Mouse (Mus musculus) forebrain, embryonic 16.5 days (tissue): Measurements from ENCODE around the gene Mmgt2. TPM values are rescaled to one million over a fixed set of nuclear protein-coding genes. Genes with fewer than 3 reads are reported as not detected.

ENCODE experiments used
- ATAC-seq: fragments of 200-750 bp; cut with Nextera tagmentation; 2 replicates; pipeline ENCODE4 v1.8.0; 2017; ENCODE audit warnings: mild to moderate bottlenecking, moderate library complexity
- H3K27ac ChIP-seq: fragments of 300-500 bp; sonication (generic); 2 replicates; pipeline ENCODE4 v1.5.1; 2014; ENCODE audit warnings: low read length, control low read depth
- H3K27me3 ChIP-seq: fragments of 300-500 bp; sonication (generic); replicated peaks from 2 replicates; pipeline ENCODE4 v1.6.1; 2014; ENCODE audit warnings: low read length; ENCODE audit not compliant: control insufficient read depth, insufficient read depth
- H3K36me3 ChIP-seq: fragments of 300-500 bp; sonication (generic); 2 replicates; pipeline ENCODE4 v1.6.1; 2014; ENCODE audit not compliant: control insufficient read depth, insufficient read depth
- H3K4me1 ChIP-seq: fragments of 300-500 bp; sonication (generic); replicated peaks from 2 replicates; pipeline ENCODE4 v1.6.1; 2014; ENCODE audit warnings: low read length; ENCODE audit not compliant: control insufficient read depth, insufficient read depth
- H3K4me2 ChIP-seq: fragments of 300-500 bp; sonication (generic); 2 replicates; pipeline ENCODE4 v1.6.1; 2014; ENCODE audit warnings: mild to moderate bottlenecking, low read length, control low read depth
- H3K4me3 ChIP-seq: fragments of 300-500 bp; sonication (generic); replicated peaks from 2 replicates; pipeline ENCODE4 v1.5.1; 2014; ENCODE audit warnings: mild to moderate bottlenecking, low read length, control low read depth
- H3K9ac ChIP-seq: fragments of 300-500 bp; sonication (generic); replicated peaks from 2 replicates; pipeline ENCODE4 v1.6.1; 2014; ENCODE audit warnings: low read depth, low read length, control low read depth
- H3K9me3 ChIP-seq: fragments of 300-500 bp; sonication (generic); 2 replicates; pipeline ENCODE4 v1.6.1; 2016; ENCODE audit warnings: low read length; ENCODE audit not compliant: control insufficient read depth
- WGBS: fragments of 180-500 bp; shearing (Covaris S2); extraction: QIAGEN DNeasy Blood & Tissue Kit; methylation state at CpG from one replicate; pipeline ENCODE4 v1.1.7; 2014; 5-methylcytosine and 5-hydroxymethylcytosine counted together
- polyA plus RNA-seq: library from polyadenylated mRNA; unstranded; fragments of >200 nt; fragmentation: Nextera tagmentation; extraction: Ambion mirVana; gene quantifications from 2 replicates; pipeline ENCODE4 v1.2.1, GENCODE M21; 2015

The Mmgt2 gene
- polyA plus RNA-seq, 1 experiment from 2014 or later = 28.5 TPM

DNA sequence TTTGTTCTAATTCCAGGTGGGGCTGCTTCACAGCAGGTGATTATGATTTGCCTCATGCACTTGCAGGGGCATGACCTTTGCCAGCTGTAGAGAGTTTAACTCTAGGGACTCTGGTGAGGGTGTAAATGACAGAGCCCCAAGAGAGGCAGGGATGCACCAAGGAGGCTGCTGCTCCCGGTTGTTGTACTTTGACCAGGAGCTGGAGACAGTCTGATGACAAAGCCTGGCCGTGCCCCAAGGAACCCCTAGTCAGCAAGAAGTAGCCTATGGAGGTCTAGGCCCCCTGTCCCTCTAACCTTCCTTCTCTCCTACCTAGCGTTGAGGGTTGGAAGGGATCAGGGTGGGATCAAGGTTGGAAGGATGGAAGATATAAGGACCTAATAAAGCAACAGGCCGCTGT is 33.0 kb upstream of the Mmgt2 start:
- H3K9ac ChIP-seq = no peak overlapping the region
- no peak for ATAC-seq
- no peak overlapping the region for H3K4me3 ChIP-seq
- no peak overlapping the region for H3K4me2 ChIP-seq
- H3K27ac ChIP-seq = no peak overlapping the region
- H3K27me3 ChIP-seq = no peaks in the 10 kb centered on the region
- H3K4me1 ChIP-seq = peaks cover 25% of the 10 kb centered on the region
- 85% methylated on average over 4 of the region's 4 CpGs for WGBS
- no peaks in the 10 kb centered on the region; the same call in 1 of the 2 replicates for H3K36me3 ChIP-seq
- H3K9me3 ChIP-seq = no peaks in the 10 kb centered on the region

DNA sequence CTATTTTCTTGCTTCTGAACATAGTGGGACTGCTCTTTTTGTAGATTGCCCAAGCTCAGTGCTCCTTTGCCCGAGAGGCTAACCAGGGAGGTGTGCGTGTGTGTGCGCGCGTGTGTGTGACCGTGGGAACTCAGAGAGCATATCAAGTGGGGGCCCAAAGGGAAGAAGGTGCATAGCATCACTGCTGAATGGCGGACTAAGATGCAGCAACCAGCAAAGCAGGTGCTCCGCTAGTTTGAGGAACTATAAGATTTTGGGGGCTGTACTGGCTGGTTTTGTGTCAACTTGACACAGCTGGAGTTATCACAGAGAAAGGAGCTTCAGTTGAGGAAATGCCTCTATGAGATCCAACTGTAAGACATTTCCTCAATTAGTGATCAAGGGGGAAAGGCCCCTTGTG is 27.4 kb upstream of the Mmgt2 start:
- peaks cover 15% of the 10 kb centered on the region for H3K4me1 ChIP-seq
- H3K4me2 ChIP-seq = no peak overlapping the region
- H3K4me3 ChIP-seq = no peak overlapping the region
- no peak for ATAC-seq
- 95% methylated on average over 8 of the region's 8 CpGs for WGBS
- no peak overlapping the region for H3K27ac ChIP-seq
- no peaks in the 10 kb centered on the region for H3K9me3 ChIP-seq
- no peaks in the 10 kb centered on the region for H3K27me3 ChIP-seq
- H3K36me3 ChIP-seq = no peaks in the 10 kb centered on the region; the same call in 1 of the 2 replicates
- H3K9ac ChIP-seq = no peak overlapping the region

DNA sequence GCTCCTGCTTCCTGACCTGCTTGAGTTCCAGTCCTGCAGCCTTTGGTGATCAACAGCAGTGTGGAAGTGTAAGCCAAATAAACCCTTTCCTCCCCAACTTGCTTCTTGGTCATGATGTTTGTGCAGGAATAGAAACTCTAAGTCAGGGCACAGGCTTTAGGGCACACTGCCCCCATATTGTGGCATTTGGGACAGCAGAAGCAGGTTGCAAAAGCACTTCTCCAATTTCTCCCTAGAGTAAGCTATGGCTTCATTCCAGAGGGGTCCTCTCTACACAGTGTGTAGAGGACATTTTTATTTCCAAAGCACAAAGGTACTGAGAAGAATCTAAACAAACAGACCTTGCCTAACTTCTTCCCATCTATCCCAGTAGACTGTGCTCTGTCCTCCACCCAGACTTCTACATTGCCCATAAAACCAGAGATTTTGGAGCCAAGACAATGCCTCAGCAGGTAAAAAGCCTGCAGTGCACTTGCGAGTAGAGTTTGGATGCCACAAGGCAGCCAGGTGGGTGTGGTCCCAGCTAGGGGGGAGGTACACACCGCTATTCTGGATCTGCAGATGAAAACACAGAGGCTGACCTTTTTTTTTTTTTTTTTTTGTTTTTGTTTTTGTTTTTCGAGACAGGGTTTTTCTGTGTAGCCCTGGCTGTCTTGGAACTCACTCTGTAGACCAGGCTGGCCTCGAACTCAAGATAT is 26.7 kb upstream of the Mmgt2 start:
- H3K27ac ChIP-seq = no peak overlapping the region
- H3K4me1 ChIP-seq = peaks cover 15% of the 10 kb centered on the region
- WGBS = 76% methylated on average over 4 of the region's 4 CpGs
- no peak overlapping the region for H3K4me2 ChIP-seq
- H3K9me3 ChIP-seq = no peaks in the 10 kb centered on the region
- H3K9ac ChIP-seq = no peak overlapping the region
- no peak for ATAC-seq
- no peaks in the 10 kb centered on the region for H3K36me3 ChIP-seq
- H3K4me3 ChIP-seq = no peak overlapping the region
- no peaks in the 10 kb centered on the region for H3K27me3 ChIP-seq

DNA sequence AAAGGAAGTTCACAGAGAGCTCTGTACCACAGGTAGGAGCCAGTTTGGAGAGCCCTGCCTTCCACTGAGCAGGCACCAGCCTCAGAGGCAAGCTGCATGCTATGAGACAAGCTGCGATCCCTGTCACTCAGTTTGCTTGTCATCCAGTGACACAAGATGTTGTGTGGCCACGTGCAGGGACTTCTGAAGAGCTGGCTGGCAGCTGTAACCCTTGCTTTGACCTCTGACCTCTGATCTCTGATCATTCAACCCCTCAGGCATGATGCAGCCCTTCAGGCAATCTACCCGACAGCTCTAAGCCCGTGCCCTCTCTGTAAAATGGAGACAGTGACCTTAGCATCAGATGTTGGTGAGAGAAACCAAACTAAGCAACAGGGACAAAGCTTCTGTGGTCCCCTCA is 25.6 kb upstream of the Mmgt2 start:
- WGBS = 62% methylated on average over 4 of the region's 4 CpGs
- no peak for ATAC-seq

DNA sequence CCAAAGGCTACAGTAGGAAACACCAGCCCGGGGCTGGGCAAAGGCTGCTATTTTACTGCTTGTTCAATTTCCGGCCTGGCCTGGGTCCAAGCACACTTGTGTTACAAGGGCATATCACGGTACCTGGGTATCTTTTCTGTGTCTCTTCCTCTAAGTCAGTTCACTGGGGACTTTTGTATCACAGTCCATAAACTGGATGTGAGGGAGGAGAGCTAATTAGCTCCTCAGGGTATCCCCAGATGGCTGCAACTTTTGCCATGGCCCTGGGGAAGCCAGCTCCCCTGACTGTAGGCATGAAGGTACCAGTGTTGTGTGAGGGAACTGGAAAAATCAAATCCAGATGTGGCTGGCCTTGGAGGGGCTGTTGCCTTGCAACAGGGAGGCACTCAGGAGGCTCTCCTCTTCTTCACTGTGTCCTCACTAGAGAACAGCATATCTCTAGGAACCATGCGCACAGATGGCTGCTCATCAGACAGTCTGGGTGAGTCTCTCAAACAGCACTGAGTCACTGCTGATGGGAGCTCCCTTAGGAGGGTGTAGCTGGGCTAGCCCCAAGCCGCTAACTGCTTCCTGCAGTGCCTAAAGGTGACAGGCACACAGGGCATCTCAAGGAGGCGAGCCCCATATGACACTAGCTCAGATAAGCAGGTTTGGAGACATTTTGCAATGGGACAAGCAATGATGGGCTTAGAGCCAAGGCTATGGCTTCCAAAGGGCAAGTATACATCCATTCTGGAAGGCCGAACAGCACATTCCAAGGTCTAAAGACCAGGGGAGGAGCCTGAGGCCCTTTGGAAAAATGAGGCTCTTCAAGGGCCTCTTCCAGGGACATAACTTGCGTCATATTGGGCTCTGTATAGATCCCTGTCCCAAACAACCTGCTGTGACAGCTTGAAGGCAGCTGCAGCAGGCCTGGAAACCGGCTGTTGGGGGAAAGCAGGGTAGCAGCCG is 23.8 kb upstream of the Mmgt2 start:
- no peak overlapping the region for H3K4me3 ChIP-seq
- 0 out of 2 replicates have a peak overlapping the region, but pooled peaks have one; percentile 20 for H3K9ac ChIP-seq
- no peaks in the 10 kb centered on the region for H3K27me3 ChIP-seq
- H3K36me3 ChIP-seq = no peaks in the 10 kb centered on the region
- ATAC-seq = peak; percentile 81
- H3K4me2 ChIP-seq = no peak overlapping the region
- 54% methylated on average over 10 of the region's 10 CpGs for WGBS
- no peaks in the 10 kb centered on the region for H3K9me3 ChIP-seq
- H3K4me1 ChIP-seq = peaks cover 27% of the 10 kb centered on the region
- H3K27ac ChIP-seq = peak overlapping the region; percentile 92

More for the DNA sequence above, 25.6 kb upstream of the Mmgt2 start:
- Histone ChIP-seq H3K27me3 (no peaks in the 10 kb centered on the region), H3K4me2 (no peak overlapping the region), H3K9me3 (no peaks in the 10 kb centered on the region), H3K27ac (no peak overlapping the region), H3K36me3 (no peaks in the 10 kb centered on the region), H3K9ac (no peak overlapping the region), H3K4me3 (no peak overlapping the region), H3K4me1 (peaks cover 15% of the 10 kb centered on the region)

DNA sequence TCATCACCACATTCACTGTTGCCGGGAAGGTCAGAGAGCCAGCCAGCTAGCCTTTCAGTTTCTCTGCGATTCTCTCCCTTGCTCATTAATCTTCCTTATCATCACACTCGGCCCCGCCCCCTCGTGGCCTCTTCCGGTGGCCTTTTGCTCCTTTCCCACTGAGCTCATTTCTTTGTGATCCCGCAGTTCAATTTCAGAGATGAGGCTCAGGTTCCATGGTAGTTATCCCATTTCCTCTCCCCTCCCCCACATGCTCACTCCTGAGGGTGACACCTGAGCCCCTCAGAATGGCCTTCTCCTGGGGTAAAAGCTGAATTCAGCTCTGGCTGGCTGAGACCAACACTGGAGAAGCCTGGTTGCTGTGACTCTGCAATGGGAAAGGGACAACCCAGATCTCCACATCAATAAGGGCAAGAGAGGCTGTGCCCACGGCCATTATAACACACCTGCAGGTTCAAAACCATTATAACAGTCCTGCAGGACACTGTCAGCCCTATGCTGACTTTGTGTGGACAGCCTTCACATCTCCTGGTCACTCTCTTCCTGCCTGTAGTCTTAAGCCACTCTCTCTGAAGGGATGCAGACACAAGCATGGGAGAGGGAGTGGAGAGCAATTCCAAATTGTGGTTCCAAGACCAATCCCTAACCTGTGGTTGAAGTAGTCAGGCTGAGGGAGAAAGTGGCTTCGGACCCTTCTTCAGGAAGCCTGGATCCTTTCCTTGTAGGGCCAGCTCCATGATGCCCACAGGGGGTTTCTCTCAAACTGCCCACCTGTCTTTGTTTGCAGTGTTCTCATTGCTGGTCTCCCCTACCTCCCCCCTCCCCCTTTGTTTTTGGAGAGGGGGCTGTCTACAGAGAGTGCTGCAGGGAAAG is 18.9 kb upstream of the Mmgt2 start:
- Histone ChIP-seq H3K9me3 (no peaks in the 10 kb centered on the region), H3K27ac (peak overlapping the region; percentile 51), H3K36me3 (no peaks in the 10 kb centered on the region), H3K9ac (peak overlapping the region; percentile 50), H3K4me2 (peak overlapping the region; percentile 50), H3K27me3 (no peaks in the 10 kb centered on the region), H3K4me1 (peaks cover 39% of the 10 kb centered on the region), H3K4me3 (no peak overlapping the region)
- WGBS = 3% methylated on average over 9 of the region's 9 CpGs
- ATAC-seq = no peak

DNA sequence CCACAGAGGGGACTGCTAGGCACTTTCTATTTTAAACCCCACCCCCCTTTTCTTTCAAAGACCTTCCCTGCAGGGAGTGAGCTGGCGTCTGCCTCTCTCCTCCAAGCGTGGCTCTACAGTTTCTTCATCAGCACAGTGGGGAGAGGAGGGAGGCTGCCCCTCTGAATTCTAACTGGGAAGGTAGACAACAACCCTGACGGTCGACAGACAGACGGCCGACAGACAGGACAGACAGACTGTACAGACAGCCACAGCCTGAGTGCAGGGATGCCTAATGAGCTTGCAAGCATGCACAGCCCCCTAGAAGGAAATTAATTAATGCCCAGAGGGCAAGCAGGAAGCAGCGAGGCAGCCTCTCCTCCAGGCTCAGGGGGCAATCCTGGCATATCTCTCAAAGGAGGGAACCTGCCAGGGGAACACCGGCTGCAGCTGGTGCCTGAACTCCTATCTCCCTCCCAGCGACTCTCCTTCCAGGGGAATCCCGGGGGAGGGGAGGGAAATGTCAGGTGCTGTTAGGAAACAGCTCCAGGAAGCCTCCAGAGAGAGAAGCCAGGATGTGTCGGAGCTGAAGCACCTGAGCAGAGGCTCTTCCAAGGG is 18.1 kb upstream of the Mmgt2 start:
- under 1% methylated on average over 11 of the region's 11 CpGs for WGBS
- no peaks in the 10 kb centered on the region for H3K9me3 ChIP-seq
- H3K4me2 ChIP-seq = peak overlapping the region; percentile 50
- H3K4me3 ChIP-seq = peak overlapping the region; percentile 21
- peak overlapping the region; percentile 50 for H3K9ac ChIP-seq
- H3K27ac ChIP-seq = peak overlapping the region; percentile 51
- peak; percentile 68 for ATAC-seq
- peaks cover 31% of the 10 kb centered on the region for H3K4me1 ChIP-seq
- no peaks in the 10 kb centered on the region for H3K36me3 ChIP-seq
- no peaks in the 10 kb centered on the region for H3K27me3 ChIP-seq

DNA sequence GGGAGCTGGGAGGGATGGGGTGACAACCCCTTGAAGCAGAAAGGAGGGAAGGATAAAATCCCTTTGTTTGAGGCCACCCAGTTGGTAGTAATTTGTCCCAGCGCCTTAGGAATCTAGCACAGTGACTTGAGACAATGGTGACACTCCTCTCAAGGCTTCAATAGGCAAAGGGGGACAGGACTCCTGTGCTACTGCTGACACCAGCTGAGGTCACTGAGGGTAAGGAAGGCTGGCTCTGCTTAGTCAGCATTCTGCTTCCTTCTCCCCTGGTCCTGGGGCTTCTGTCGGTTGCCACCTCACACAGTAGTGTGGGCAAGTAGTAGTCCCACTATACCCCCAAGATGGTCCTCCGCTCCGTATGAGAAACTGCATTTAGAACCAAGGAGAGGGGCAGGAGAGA is 17.3 kb upstream of the Mmgt2 start:
- no peak for ATAC-seq
- Histone ChIP-seq H3K9me3 (no peaks in the 10 kb centered on the region), H3K4me2 (no peak overlapping the region), H3K27ac (no peak overlapping the region; the same call in 1 of the 2 replicates), H3K27me3 (no peaks in the 10 kb centered on the region), H3K9ac (no peak overlapping the region), H3K4me3 (no peak overlapping the region), H3K36me3 (no peaks in the 10 kb centered on the region), H3K4me1 (peaks cover 29% of the 10 kb centered on the region)
- 28% methylated on average over 4 of the region's 4 CpGs for WGBS
